Mouse (Mus musculus) neural tube, embryonic 10.5 days (tissue): ENCODE measurements around the gene Pitpnc1.
"Not testable (repeated sequence)": the region's sequence is repeated elsewhere in the genome, so short reads cannot be mapped to it uniquely, and the experiment has no call there.

Experiments
- DNase-seq: peaks from one replicate; pipeline ENCODE4 v3.0.0-alpha.2; 2017; ENCODE audit warnings: low spot score; ENCODE audit errors: extremely low spot score

Gene Pitpnc1

DNA sequence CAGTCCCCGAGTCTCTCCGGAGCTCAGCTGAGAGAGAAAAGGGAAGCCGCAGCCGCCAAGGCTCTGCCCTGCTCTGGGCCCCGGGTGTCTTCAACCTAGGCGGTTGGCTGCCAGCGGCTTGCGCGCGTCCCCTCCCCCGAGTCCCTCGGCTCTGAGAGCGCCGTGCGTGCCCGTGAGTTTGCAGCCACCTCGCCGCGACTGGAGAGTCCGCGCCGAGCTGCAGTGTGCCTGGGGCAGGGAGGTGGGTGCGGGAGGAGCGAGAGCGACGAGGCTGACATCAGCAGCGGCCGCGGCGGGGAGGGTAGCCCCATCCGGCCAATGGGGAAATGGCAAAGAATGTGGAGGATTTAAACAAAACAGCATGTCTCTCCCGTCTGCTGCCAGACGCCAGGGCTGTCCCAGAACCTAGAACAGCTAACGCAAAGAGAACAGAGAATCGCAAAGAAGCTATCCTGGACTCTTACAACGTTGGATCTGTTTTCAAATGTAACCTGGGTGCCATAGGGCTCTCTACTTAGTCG, at the start of gene Pitpnc1:
Pitpnc1 (minus strand) TSS at position 179 of the 521 bp plus-strand sequence.
- DNase-seq: peak; percentile 87

DNA sequence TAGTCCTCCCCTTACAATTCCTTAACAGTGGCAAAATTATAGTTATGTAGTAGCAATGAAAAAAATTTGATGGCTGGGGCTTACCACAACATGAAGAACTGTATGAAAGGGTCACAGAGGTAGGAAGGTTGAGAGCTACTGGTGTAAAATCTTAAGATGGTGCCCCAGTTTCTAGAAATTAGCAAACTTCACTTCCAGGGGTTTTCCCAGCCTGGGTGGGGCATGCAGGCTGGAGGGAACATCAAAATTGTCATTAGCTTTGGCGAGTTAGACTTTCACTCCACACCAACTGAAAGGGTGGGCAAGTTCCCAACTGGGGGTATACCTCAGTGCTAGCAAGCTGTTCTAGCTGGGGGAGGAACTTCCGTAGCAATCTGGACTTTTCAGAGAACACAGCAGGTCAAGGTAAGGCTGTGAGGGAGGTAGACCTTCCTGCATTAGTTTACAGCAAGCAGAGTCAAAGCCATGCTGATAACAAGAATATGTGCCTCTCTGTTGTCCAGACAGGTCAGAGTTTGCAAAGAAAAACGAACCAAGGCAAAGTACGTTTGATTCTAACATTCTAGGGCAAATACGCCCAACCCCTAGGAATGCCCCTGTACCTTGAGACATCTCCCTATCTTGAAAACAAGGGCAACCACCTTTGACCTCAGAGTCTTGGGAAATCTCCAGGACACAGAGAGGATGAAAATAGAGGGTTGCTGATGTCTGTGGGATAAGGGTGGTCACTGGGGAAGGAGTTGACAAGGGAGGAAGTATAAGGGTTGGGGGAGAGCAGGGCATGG, 48.3 kb upstream of the Pitpnc1 start:
- no peak for DNase-seq

DNA sequence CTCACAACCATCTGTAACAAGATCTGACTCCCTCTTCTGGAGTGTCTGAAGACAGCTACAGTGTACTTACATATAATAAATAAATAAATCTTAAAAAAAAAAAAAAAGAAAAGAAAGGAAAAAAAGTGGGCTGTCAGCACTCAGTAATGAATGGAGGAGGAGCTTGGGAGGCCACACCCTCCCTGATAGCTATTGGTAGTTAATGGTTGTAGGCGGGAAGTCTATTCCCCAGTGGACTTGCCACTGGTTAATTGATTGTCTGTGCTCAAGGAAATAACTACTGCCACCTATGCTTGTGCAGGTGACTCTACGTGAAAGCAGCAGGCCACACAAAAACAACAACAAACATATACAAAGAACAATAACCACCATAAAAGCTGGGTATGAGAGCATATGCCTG, 45.9 kb upstream of the Pitpnc1 start:
- DNase-seq: no peak

DNA sequence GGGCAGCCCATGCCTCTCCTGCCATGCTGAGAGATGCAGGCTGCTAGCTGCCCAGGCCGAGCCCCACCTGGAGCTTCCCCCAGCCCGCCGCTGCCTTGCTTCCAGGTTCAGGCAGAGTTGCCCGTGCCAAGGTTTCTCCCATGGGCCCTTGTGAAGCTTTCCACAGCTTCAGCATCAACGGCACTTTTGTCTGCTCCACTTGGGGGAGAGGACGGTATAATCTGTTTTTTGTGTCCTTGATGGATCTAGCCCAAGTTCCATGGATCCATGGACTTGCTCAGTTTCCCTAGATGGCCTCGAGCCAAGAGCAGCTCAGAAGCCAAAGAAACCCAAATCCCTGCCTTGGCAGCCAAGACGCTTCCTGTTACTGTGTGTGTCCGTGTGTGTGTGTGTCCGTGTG, 42.5 kb upstream of the Pitpnc1 start:
- no peak for DNase-seq

DNA sequence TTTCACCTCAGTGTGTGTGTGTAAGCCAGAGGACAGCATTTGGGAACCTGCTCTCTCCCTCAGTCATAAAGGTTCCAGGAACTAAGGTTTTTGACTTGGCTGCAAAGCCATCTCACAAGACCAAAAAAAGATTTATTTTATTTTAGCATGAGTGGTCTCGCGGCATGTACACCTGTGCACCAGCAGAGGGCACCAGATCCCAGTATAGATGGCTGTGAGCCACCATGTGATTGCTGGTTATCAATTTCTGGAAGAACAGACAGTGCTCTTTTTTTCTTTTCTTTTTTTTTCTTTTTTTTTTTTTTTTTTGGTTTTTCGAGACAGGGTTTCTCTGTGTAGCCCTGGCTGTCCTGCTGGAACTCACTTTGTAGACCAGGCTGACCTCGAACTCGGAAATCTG, 41.5 kb upstream of the Pitpnc1 start:
- peak; percentile 67 for DNase-seq

DNA sequence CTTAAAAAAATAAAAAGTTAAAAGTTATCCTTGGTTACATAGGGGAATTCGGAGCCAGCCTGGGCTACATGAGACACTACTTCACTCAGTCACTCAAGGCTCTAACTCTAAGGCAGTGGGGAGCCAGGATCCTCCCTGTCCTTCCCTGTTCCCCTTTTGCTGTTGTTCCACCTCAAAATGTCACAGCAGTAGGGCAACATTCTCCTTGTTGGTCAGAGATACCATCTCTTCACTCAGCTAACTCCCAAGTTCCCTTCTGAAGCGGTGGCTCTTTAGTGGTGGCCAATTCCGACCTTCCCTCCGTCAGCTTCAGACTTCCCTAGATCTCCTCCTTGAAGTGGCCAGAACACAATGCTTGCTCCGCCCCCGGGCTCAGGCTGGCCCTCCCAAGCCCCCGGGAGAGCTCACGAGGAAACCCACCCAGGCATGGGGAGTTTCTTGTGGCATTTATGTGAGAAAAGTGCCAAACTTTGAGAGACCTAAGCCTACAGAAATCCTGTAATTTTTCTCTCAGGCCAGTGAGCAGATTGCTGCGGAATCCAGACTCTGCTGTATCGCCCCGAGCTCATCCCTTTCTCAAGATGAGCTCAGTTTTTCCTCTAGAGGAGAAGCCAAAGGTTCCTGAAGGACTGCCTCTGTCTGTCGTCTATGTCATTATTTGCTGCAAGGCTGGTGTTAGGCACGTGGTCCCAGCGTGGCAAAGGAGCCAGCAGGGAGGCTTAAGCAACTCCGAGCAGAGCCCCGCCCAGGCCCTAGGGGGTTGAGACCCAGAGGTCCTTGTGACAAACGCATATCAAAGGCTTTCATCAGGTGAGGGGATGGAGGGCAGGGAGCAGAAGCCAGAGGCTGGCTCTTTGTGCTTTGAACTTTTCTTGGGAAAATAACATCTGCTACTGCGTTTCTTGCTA, 40.1 kb upstream of the Pitpnc1 start:
- peak; percentile 33 for DNase-seq

DNA sequence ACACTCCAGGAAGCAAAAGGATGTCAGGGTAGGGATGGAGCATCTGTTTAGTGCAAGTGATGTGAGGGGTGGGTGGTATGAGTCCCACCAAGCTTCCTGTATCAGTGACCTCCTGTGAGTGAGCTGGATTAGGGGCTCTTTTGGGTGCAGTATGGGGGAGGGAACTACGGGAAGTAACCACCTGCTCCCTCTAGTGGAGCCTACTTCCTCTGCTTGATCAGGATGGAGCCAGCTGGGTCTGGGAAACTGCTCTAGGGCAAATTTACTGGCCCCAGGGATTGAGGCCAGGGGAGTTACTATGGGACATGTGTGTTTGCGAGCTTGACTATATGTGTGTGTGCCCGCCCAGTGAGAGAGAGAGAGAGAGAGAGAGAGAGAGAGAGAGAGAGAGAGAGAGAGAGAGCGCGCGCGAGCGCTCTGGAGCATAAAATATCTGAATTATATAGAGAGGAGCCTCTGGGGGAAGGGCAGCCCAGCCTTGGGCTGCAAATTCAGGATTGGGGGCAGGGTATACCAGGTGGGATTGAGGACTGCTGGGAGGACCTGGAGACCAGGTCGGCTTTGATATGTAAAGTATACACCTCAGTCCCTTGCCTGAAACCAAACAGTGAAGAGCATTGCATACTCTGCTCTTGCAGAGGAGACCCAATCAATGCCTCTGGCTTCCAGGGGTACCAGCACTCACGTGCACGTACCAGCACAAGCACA, 39.3 kb upstream of the Pitpnc1 start:
- peak; percentile 26 for DNase-seq

DNA sequence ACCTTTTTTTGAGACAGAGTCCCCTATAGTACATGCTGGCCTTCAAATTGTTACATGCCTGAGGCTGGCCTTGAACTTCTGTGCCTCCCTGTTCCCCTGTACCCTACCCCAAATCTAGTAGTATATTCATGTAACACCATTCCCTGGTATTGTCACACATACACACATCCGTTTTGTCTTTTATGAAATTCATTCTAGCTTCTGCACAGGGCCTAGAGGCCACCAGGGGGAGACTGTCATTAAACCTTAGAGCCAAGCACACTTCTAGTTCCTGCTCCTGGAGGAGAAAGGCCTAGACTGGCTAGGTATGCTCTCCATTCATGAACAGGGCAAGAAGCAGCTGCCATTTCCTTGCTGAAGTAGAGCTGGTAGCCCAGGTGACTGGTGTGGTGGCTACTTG, 35.8 kb upstream of the Pitpnc1 start:
- DNase-seq: no peak

DNA sequence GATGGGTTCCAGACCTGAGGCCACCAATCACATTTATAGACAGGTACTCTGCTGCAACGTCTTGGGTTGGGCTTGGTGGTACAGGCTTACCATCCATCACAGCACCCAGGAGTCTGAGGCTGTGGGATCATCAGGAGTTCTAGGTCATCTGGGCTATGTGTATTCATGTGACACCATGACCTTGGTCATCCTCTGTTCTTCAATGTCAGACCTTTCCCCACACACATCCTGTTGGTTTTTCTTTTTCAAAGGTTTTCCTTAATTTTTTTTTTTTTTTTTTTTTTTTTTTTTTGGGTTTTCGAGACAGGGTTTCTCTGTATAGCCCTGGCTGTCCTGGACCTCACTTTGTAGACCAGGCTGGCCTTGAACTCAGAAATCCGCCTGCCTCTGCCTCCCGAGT, 33.9 kb upstream of the Pitpnc1 start:
- DNase-seq: not testable (repeated sequence)

DNA sequence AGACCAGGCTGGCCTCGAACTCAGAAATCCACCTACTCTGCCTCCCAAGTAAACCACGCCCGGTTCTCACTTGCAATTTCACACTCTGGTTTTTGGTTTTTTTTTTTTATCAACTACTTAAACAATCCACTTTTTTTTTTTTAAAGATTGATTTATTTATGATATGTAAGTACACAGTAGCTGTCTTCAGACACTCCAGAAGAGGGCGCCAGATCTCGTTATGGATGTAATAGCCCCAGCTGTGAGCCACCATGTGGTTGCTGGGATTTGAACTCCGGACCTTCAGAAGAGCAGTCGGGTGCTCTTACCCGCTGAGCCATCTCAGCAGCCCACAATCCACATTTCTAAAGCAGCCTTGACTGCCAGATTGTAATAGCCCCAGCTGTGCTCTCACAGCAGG, 32.3 kb upstream of the Pitpnc1 start:
- DNase-seq: no peak

DNA sequence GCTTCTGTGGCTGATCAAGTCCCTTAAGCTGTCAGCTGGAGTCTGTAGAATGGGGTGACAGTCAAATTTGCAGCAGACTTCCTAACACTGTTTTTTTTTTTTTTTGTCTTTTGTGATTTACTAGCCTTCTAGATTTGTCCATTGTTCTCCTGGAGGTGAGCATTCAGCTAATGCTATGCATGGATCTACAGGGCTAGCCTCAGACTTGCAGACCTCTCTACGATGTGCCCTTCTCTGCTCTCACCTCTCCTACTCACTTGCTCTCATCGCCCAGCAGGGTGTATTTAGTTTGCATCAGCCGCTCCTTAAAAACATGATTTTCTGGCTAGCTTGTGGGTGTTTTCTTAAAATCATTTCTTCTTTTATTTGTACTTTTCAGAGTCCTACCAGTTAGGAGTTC, 13.8 kb upstream of the Pitpnc1 start:
- DNase-seq: no peak

DNA sequence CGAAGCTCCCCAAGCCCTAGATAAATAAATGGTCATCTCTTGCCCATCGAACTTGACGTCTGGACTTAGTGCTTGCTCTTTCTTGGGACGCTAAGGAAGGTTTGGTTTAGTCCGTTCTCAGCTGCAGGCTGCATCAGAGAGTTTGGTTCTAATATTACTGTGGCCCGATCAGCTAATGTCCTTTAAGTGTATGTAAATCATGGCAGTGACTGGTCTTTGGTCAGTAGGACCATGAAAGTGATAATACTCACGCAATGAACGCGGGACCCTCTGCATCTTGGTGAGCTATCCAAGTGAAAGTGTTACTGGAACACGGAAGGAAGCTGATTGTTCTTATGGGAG, 9.3 kb upstream of the Pitpnc1 start:
- no peak for DNase-seq

DNA sequence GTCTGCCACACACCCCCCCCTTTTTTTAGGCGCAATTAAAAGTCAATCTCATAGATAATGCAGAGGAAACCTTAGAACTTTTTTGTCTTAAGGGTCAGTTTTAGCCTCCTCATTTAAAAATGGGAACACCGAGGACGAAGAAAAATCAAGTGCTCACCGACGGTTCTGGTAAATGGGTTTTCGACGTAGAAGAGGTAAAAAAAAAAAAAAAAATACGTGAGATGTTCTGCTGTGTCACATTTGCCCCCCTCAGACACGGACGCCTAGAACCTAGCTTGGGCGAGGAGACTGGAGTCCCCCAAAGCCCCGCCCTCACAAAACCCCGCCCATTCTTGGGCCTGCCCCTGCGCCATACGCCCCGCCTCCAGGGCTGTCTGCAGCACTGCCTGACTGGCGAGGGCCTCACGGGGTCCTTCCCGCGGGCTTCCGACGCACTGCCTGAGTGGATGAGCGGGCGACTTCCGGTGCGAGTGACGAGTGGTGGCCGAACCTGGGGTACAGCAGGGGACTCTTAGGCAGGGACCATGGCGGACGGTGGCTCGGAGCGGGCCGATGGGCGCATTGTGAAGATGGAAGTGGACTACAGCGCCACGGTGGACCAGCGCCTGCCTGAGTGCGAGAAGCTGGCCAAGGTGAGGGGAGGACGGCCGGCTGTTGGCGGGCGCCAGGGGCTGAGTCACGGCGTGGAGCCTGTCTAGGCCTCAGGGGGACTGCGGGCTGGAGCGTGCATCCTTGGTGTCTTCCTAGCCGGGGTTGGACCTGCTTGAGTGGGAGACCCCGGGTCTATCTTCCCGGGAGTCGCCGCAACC, 8.8 kb upstream of the Pitpnc1 start, which contains the start of gene Psmd12:
Psmd12 (plus strand) TSS at position 432 of the 809 bp plus-strand sequence.
- DNase-seq: peak; percentile 97

DNA sequence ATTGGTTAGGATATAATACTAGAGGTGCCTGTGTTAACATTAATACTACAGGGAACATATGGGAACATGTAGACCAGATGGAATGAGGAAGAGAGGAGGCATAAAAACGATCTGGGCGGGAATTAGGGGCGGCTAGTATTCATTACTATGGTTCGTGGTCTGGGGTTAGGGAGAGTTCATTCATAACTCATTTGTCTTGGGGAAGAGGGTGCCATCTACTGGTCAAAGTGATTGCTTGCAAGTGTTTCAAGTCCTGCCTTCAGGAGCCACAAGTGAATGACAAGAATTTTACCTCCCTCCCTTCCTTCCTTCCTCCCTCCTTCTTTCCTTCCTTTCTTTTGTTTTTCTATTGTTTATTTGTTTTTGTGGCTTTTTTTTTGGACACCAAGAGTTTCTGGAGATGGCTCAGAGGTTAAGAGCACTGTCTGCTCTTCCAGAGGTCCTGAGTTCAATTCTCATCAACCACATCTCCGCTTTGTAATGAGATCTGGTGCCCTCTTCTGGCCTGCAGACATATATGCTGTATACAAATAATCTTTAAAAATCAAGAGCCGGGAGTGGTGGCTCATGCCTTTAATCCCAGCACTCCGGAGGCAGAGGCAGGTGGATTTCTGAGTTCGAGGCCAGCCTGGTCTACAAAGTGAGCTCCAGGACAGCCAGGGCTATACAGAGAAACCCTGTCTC, 2.8 kb upstream of the Pitpnc1 start:
- peak; percentile 50 for DNase-seq

DNA sequence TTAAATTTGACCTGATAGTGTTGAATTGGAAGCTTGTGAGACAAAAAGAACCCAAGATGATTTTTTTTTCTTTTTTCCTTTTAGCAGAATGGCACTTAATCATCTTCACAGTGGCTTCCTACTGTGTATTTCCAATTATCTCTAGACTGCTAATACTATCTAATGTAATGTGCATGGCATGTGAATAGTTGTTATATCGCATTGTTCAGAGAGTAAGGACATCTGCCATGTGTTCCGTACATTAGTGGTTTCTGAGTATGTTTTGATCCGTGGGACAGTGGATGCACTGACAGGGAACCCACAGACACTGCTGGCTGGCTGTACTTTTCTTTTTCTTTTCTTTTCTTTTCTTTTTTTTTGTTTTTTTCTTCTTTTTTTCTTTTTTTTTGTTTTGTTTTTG, 1.8 kb upstream of the Pitpnc1 start:
- DNase-seq: no peak

DNA sequence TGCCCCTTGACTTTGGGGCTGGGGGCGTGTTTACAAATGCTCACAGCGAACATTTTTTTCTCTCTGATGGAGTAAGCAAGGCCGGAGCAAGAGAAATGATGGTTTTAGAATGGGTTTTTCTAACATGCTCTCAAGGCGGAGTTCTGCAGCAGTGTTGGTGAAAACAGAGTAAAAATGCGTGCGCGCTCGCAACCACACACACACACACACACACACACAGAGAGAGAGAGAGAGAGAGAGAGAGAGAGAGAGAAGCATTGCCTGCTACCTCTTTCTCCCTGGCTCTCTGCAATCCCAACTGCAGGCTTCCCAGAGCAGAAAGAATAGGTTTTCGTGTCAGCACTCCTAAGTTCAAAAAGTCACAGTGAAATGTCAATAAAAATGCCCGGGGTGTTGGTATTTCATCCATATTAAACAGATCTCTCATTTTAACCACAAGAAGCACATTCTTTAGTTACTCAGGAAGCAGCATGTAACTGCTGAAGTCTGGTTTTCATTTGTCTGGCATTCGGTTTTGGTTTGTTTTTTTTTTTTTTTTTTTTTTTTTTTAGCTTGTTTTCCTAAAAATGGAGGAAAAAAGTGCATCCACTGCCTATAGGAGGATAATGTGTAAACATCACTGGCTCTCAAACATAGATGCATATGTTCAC, 697 bp upstream of the Pitpnc1 start:
- DNase-seq: no peak

DNA sequence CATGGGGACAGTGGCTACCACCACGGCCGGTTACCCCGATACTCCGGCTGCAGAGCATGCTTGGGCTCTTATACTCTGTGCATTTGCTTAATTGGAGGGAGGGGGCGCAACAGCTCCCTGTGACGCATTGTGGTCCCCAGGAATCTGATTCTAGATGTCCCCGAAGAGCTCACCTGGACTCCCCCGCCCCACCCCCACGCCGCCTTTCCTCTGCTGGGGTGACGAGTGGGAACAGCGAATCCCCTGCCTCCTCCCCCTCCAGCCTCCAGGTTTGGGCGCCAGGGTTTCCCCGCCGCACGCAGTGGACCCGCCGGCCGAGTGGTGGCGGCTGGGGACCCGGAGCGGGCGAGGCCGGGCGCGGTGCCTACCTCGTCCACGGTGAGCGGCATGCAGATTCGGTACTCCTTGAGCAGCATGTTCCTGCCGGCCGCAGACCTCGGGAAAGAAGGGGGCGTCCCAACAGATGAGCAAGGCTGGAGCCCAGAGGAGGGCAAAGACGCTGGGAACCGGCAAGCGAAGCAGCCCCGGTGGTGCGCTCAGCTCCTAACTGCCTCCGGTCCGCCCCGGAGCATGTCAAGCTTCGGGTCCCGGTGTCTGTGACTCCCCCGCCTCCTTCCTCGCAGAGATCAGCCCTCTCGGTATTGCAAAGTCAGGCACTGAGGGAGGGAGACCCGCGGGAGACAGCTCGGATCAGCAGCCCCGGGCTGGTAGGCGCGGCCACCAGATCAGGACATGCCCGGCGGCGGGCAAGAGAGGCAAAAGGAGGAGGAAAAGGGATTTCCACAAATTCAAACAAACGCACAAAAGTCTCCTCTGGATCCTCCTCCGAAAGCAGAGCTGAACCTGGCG, 752 bp downstream of the Pitpnc1 start:
- DNase-seq: peak; percentile 74

DNA sequence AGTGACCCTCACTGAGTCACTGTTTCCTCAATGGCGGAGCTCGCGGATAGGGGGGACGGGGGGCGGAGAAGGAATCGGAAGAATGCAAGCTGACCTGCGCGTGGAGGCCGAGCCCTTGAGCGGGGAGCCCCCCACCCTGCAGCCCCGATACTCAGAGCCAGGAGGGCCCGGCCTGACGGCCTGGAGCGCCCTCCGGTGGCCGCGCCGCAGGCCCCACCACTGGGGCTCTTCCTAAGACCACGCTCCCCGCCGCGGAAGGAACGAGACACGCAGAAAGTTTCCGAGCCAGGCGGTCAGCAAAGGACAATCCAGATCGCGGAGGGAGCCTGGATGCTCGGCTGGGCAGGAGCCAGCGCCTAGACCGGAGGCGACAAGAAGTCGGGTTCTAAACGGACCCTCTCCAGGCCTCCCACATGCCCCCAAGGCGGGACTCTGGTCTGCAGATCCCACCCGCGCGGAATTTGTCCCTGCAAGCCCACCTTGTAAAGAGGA, 1.4 kb downstream of the Pitpnc1 start:
- peak; percentile 82 for DNase-seq
